Mouse (Mus musculus) C2C12 (cell line): Measurements from ENCODE around the gene Gnaq.

Source experiments
- CTCF ChIP-seq: IDR thresholded peaks from one replicate; pipeline ENCODE4 v1.5.1; 2011; ENCODE audit not compliant: control insufficient read depth, insufficient read depth, insufficient read length
- FOSL1 ChIP-seq: IDR thresholded peaks from one replicate; pipeline ENCODE4 v1.8.0; 2011; ENCODE audit warnings: mild to moderate bottlenecking, low read length; ENCODE audit not compliant: poor library complexity, insufficient read depth, severe bottlenecking
- MAX ChIP-seq: IDR thresholded peaks from one replicate; pipeline ENCODE4 v1.6.1; 2011; ENCODE audit warnings: mild to moderate bottlenecking, control low read depth
- MYOD1 ChIP-seq: IDR thresholded peaks from one replicate; pipeline ENCODE4 v1.6.1; 2011; ENCODE audit warnings: low read depth; ENCODE audit not compliant: control insufficient read depth, insufficient read length
- MYOG ChIP-seq: IDR thresholded peaks from one replicate; pipeline ENCODE4 v1.6.1; 2011; ENCODE audit not compliant: control insufficient read depth, insufficient read length; ENCODE audit errors: extremely low read depth
- USF1 ChIP-seq: IDR thresholded peaks from one replicate; pipeline ENCODE4 v1.6.1; 2011; ENCODE audit warnings: low read depth, mild to moderate bottlenecking, control low read depth, moderate library complexity

DNA sequence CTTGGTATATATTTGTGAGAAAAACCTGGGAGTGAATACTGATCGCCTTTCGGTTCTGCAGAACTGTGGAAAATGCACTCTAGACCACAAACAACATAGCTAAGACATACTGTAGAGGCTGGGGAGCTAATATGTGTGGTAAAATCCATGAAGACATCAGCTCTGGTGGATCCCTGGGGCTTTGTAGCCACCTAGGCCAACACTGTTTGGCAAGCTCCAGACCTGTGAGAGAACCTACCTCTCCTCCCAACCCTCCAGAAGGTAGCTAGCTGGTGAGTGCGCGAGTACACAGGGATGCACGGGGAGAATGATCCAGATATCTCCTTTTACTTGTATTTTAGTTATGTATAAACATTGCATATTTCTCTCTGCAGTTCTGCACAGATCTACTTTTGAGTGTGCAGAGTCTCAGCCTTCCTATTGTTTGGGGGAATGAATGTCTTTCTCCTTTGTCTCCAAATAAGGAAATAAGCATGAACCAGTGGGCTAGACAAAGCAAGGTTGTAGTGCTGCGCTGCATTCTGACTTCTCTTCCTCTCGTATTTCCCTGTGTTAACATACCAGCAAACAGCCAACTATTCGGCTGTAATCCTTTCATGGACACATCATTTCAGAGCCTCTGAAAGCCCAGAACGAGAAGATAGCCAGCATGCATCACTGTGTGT, 205.4 kb downstream of the Gnaq start:
- TF ChIP-seq USF1 = no peak
- no peak for TF ChIP-seq CTCF
- TF ChIP-seq MYOG = no peak
- TF ChIP-seq MAX = no peak
- TF ChIP-seq MYOD1 = no peak
- no peak for TF ChIP-seq FOSL1
